Mouse (Mus musculus) ES-E14 (cell line): ENCODE data around the gene Vegfd.

Source experiments
- HCFC1 ChIP-seq: IDR thresholded peaks from 2 replicates; pipeline ENCODE4 v1.6.1; 2012; ENCODE audit warnings: low read length, inconsistent platforms, borderline replicate concordance; ENCODE audit not compliant: insufficient read depth
- MAFK ChIP-seq: IDR thresholded peaks from 2 replicates; pipeline ENCODE4 v1.6.1; 2014; ENCODE audit warnings: mild to moderate bottlenecking, low read depth, low read length, inconsistent platforms; ENCODE audit not compliant: insufficient read depth

- TF ChIP-seq HCFC1, result no peak
- no peak for TF ChIP-seq MAFK
Measured at GRCm38 (mm10) chrX:164445601-164446000, 72.4 kb downstream of the Vegfd start.
